Mouse (Mus musculus) stomach, postnatal 0 days (tissue): ENCODE measurements at regions not wholly inside any gene's neighbourhood (a gene's known extent, or its start where the extent isn't known, plus 50 kb on each side); places are given as distances from the start of the nearest gene placed in this dataset.

Experiments
- CTCF ChIP-seq: IDR thresholded peaks from 2 replicates; pipeline ENCODE4 v1.5.1; 2016; ENCODE audit warnings: antibody characterized with exemption, low read depth, mild to moderate bottlenecking, moderate library complexity
- EP300 ChIP-seq: optimal IDR thresholded peaks from 2 replicates; pipeline ENCODE3; 2016; ENCODE audit warnings: antibody characterized with exemption

DNA sequence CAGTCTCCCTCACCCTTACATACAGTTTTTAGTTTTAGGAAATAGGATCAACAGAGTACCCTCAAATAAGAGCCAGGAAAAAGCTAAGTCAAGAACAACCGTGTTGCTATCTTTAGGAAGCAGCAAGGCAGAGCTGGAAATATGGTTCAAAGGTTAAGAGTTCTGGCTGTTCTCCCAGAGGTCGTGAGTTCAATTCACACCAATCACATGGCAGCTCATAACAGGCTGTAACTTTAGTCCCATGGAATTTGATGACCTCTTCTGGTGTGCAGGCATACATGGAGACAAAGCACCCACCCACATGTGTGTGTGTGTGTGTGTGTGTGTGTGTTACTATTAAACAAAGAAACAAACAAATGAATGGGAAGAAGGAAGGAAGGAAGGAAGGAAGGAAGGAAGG is 205.0 kb upstream of the Prkcq start:
- TF ChIP-seq EP300 (no peak), CTCF (no peak)
